Mouse (Mus musculus) lung, embryonic 15.5 days (tissue): ENCODE measurements at regions not wholly inside any gene's neighbourhood (a gene's known extent, or its start where the extent isn't known, plus 50 kb on each side); places are given as distances from the start of the nearest gene placed in this dataset.

Experiments
- ATAC-seq: fragments of 200-750 bp; cut with Nextera tagmentation; 2 replicates; pipeline ENCODE4 v1.8.0; 2017; ENCODE audit warnings: moderate number of reproducible peaks, borderline replicate concordance; ENCODE audit not compliant: low FRiP score, low TSS enrichment; ENCODE audit errors: extremely low read depth
- H3K27ac ChIP-seq: fragments of 300-500 bp; sonication (generic); 2 replicates; pipeline ENCODE4 v1.5.1; 2015; ENCODE audit warnings: moderate library complexity, mild to moderate bottlenecking, inconsistent platforms
- H3K27me3 ChIP-seq: fragments of 300-500 bp; sonication (generic); 2 replicates; pipeline ENCODE4 v1.6.1; 2015; ENCODE audit warnings: inconsistent platforms
- H3K36me3 ChIP-seq: fragments of 300-500 bp; sonication (generic); 2 replicates; pipeline ENCODE4 v1.6.1; 2015; ENCODE audit warnings: inconsistent platforms
- H3K4me1 ChIP-seq: fragments of 300-500 bp; sonication (generic); 2 replicates; pipeline ENCODE4 v1.6.1; 2015; ENCODE audit warnings: inconsistent platforms
- H3K4me2 ChIP-seq: fragments of 300-500 bp; sonication (generic); 2 replicates; pipeline ENCODE4 v1.6.1; 2015; ENCODE audit warnings: inconsistent platforms, mild to moderate bottlenecking, moderate library complexity
- H3K4me3 ChIP-seq: fragments of 300-500 bp; sonication (generic); 2 replicates; pipeline ENCODE4 v1.5.1; 2015; ENCODE audit warnings: mild to moderate bottlenecking, inconsistent platforms
- H3K9ac ChIP-seq: fragments of 300-500 bp; sonication (generic); 2 replicates; pipeline ENCODE4 v1.6.1; 2015; ENCODE audit warnings: inconsistent platforms
- H3K9me3 ChIP-seq: fragments of 300-500 bp; sonication (generic); 2 replicates; pipeline ENCODE4 v1.6.1; 2016; ENCODE audit warnings: inconsistent platforms
- WGBS: fragments of 180-500 bp; shearing (Covaris S2); methylation state at CpG from one replicate; pipeline ENCODE4 v1.1.7; 2015; 5-methylcytosine and 5-hydroxymethylcytosine counted together

GRCm38 (mm10) chr2:138640654-138641053, 384.3 kb downstream of the Btbd3 start:
- Histone ChIP-seq H3K9me3 (no peaks in the 10 kb centered on the region), H3K4me1 (no peaks in the 10 kb centered on the region), H3K9ac (no peak overlapping the region), H3K27me3 (no peaks in the 10 kb centered on the region), H3K4me2 (no peak overlapping the region), H3K27ac (no peak overlapping the region), H3K4me3 (no peak overlapping the region), H3K36me3 (no peaks in the 10 kb centered on the region)
- no peak for ATAC-seq
- 83% methylated on average over 2 of the region's 2 CpGs for WGBS

- 96% methylated on average over 1 of the region's 1 CpGs for WGBS
- Histone ChIP-seq H3K4me1 (no peaks in the 10 kb centered on the region), H3K36me3 (no peaks in the 10 kb centered on the region), H3K4me2 (no peak overlapping the region), H3K9me3 (no peaks in the 10 kb centered on the region), H3K4me3 (no peak overlapping the region), H3K9ac (no peak overlapping the region), H3K27ac (no peak overlapping the region), H3K27me3 (no peaks in the 10 kb centered on the region)
- no peak for ATAC-seq
Observed at GRCm38 (mm10) chr2:138641335-138641734, 385.0 kb downstream of the Btbd3 start.

- Histone ChIP-seq H3K36me3 (no peaks in the 10 kb centered on the region), H3K27me3 (no peaks in the 10 kb centered on the region), H3K27ac (no peak overlapping the region), H3K4me3 (no peak overlapping the region), H3K9me3 (no peaks in the 10 kb centered on the region), H3K4me1 (no peaks in the 10 kb centered on the region), H3K4me2 (no peak overlapping the region), H3K9ac (no peak overlapping the region)
- WGBS: 50% methylated on average over 3 of the region's 3 CpGs
- ATAC-seq: no peak
Observed at GRCm38 (mm10) chr2:138648616-138649015, 392.3 kb downstream of the Btbd3 start.

GRCm38 (mm10) chr2:138659376-138659775, 403.0 kb downstream of the Btbd3 start:
- Histone ChIP-seq H3K9ac (no peak overlapping the region), H3K36me3 (no peaks in the 10 kb centered on the region), H3K27ac (no peak overlapping the region), H3K4me1 (no peaks in the 10 kb centered on the region), H3K9me3 (no peaks in the 10 kb centered on the region), H3K4me3 (no peak overlapping the region), H3K27me3 (no peaks in the 10 kb centered on the region), H3K4me2 (no peak overlapping the region)
- no peak for ATAC-seq

GRCm38 (mm10) chr2:138670307-138670706, 413.9 kb downstream of the Btbd3 start:
- H3K27me3 ChIP-seq: no peaks in the 10 kb centered on the region
- no peaks in the 10 kb centered on the region for H3K9me3 ChIP-seq
- H3K36me3 ChIP-seq: no peaks in the 10 kb centered on the region
- no peak for ATAC-seq
- H3K27ac ChIP-seq: no peak overlapping the region
- H3K4me2 ChIP-seq: no peak overlapping the region
- H3K9ac ChIP-seq: no peak overlapping the region
- no peaks in the 10 kb centered on the region for H3K4me1 ChIP-seq
- no peak overlapping the region for H3K4me3 ChIP-seq

- H3K4me2 ChIP-seq: no peak overlapping the region
- H3K4me3 ChIP-seq: no peak overlapping the region
- no peaks in the 10 kb centered on the region for H3K36me3 ChIP-seq
- no peak for ATAC-seq
- no peak overlapping the region for H3K27ac ChIP-seq
- H3K27me3 ChIP-seq: no peaks in the 10 kb centered on the region
- no peak overlapping the region for H3K9ac ChIP-seq
- no peaks in the 10 kb centered on the region for H3K9me3 ChIP-seq
- no peaks in the 10 kb centered on the region for H3K4me1 ChIP-seq
Observed at GRCm38 (mm10) chr2:138674801-138675200, 418.4 kb downstream of the Btbd3 start.

- H3K4me3 ChIP-seq: no peak overlapping the region
- ATAC-seq: no peak; the same call in 1 of the 2 replicates
- no peaks in the 10 kb centered on the region for H3K36me3 ChIP-seq
- H3K9me3 ChIP-seq: no peaks in the 10 kb centered on the region
- WGBS: 58% methylated on average over 3 of the region's 3 CpGs
- no peak overlapping the region for H3K9ac ChIP-seq
- H3K27ac ChIP-seq: no peak overlapping the region
- no peaks in the 10 kb centered on the region for H3K27me3 ChIP-seq
- no peaks in the 10 kb centered on the region for H3K4me1 ChIP-seq
- H3K4me2 ChIP-seq: no peak overlapping the region
Observed at GRCm38 (mm10) chr2:138675229-138676065, 419.1 kb downstream of the Btbd3 start.

GRCm38 (mm10) chr2:138688140-138688871, 431.9 kb downstream of the Btbd3 start:
- H3K4me2 ChIP-seq: no peak overlapping the region
- H3K36me3 ChIP-seq: no peaks in the 10 kb centered on the region
- H3K27me3 ChIP-seq: no peaks in the 10 kb centered on the region
- no peaks in the 10 kb centered on the region for H3K4me1 ChIP-seq
- no peaks in the 10 kb centered on the region for H3K9me3 ChIP-seq
- no peak overlapping the region for H3K9ac ChIP-seq
- ATAC-seq: no peak
- no peak overlapping the region for H3K27ac ChIP-seq
- H3K4me3 ChIP-seq: no peak overlapping the region

GRCm38 (mm10) chr2:138689497-138689896, 433.1 kb downstream of the Btbd3 start:
- no peaks in the 10 kb centered on the region for H3K27me3 ChIP-seq
- H3K4me3 ChIP-seq: no peak overlapping the region
- H3K9me3 ChIP-seq: no peaks in the 10 kb centered on the region
- no peak overlapping the region for H3K27ac ChIP-seq
- no peaks in the 10 kb centered on the region for H3K4me1 ChIP-seq
- WGBS: 82% methylated on average over 5 of the region's 5 CpGs
- H3K4me2 ChIP-seq: no peak overlapping the region
- no peak for ATAC-seq
- H3K9ac ChIP-seq: no peak overlapping the region
- H3K36me3 ChIP-seq: no peaks in the 10 kb centered on the region

GRCm38 (mm10) chr2:138702783-138703182, 446.4 kb downstream of the Btbd3 start:
- H3K4me1 ChIP-seq: no peaks in the 10 kb centered on the region
- no peaks in the 10 kb centered on the region for H3K27me3 ChIP-seq
- no peak overlapping the region for H3K4me2 ChIP-seq
- H3K36me3 ChIP-seq: no peaks in the 10 kb centered on the region
- no peak for ATAC-seq
- H3K27ac ChIP-seq: no peak overlapping the region
- WGBS: 67% methylated on average over 4 of the region's 4 CpGs
- no peaks in the 10 kb centered on the region for H3K9me3 ChIP-seq
- H3K9ac ChIP-seq: no peak overlapping the region
- H3K4me3 ChIP-seq: no peak overlapping the region

GRCm38 (mm10) chr2:138703943-138704541, 447.7 kb downstream of the Btbd3 start:
- H3K9me3 ChIP-seq: no peaks in the 10 kb centered on the region
- H3K4me2 ChIP-seq: no peak overlapping the region
- no peaks in the 10 kb centered on the region for H3K27me3 ChIP-seq
- 74% methylated on average over 4 of the region's 4 CpGs for WGBS
- H3K36me3 ChIP-seq: no peaks in the 10 kb centered on the region
- no peak overlapping the region for H3K9ac ChIP-seq
- no peak overlapping the region for H3K27ac ChIP-seq
- H3K4me1 ChIP-seq: no peaks in the 10 kb centered on the region
- H3K4me3 ChIP-seq: no peak overlapping the region
- ATAC-seq: no peak

GRCm38 (mm10) chr2:138708763-138709162, 452.4 kb downstream of the Btbd3 start:
- Histone ChIP-seq H3K9ac (no peak overlapping the region), H3K9me3 (no peaks in the 10 kb centered on the region), H3K27ac (no peak overlapping the region), H3K4me3 (no peak overlapping the region), H3K36me3 (no peaks in the 10 kb centered on the region), H3K4me2 (no peak overlapping the region), H3K4me1 (no peaks in the 10 kb centered on the region), H3K27me3 (no peaks in the 10 kb centered on the region)
- WGBS: 55% methylated on average over 2 of the region's 2 CpGs
- no peak for ATAC-seq
